In genomic region chr7:110982053-110982705, GRCm38 (mm10) we compare ENCODE assay signal across 8 mouse cellular contexts. TPM values are rescaled to one million over a fixed set of nuclear protein-coding genes. Genes with fewer than 3 reads are reported as not detected.
DNase-seq lines count a peak whose midpoint lies in the region; ATAC-seq and TF ChIP-seq lines count a peak whose summit lies in the region.

Gene Mrvi1 (minus strand): TSS chr7:110982461.

- H3K9me3 ChIP-seq in hindbrain, embryonic 16.5 days (ENCODE audit: control insufficient read depth, low read length) = no peaks in the 10 kb centered on the region

- H3K27me3 ChIP-seq in hindbrain, embryonic 16.5 days (replicated peaks; ENCODE audit: control insufficient read depth, insufficient read depth, low read length) = no peaks in the 10 kb centered on the region

- H3K36me3 ChIP-seq in hindbrain, embryonic 16.5 days (ENCODE audit: control insufficient read depth, insufficient read depth, low read length) = no peaks in the 10 kb centered on the region

- H3K4me3 ChIP-seq in layer of hippocampus, adult 2 months = no peak within 1 kb of the TSS
- H3K4me3 ChIP-seq in hindbrain, embryonic 16.5 days (ENCODE audit: low read length) = no peak within 1 kb of the TSS

- 58% methylated on average over 7 of the region's 7 CpGs for WGBS in hindbrain, embryonic 16.5 days

- H3K27ac ChIP-seq in layer of hippocampus, adult 2 months = 0 out of 2 replicates have a peak within 1 kb of the TSS, but pooled peaks have one; percentile 14
- H3K27ac ChIP-seq in hindbrain, embryonic 16.5 days (ENCODE audit: low read depth, low read length) = peak within 1 kb of the TSS; percentile 40; the same call in 1 of the 2 replicates

- no peak for DNase-seq in layer of hippocampus, adult 2 months (ENCODE audit: low spot score in 2 of 2)
- DNase-seq in layer of hippocampus, adult 18-20 months (ENCODE audit: low spot score in 2 of 2) = no peak
- DNase-seq in gastrocnemius, adult 8-10 months (ENCODE audit: low spot score in 2 of 2) = peak; percentile 17 to 46
- DNase-seq in liver = peak; percentile 59
- peak; percentile 61 for DNase-seq in ovary, adult 18-20 months (ENCODE audit: low spot score)
- no peak for DNase-seq in frontal cortex, postnatal 36 days (ENCODE audit: low spot score in 2 of 2)
- DNase-seq in cerebellum, adult 9-11 months = no peak

- ATAC-seq in hindbrain, embryonic 16.5 days = no peak

- H3K9ac ChIP-seq in hindbrain, embryonic 16.5 days (ENCODE audit: low read depth, low read length) = no peak within 1 kb of the TSS

- no peak for TF ChIP-seq CTCF in layer of hippocampus, adult 2 months (conservative IDR thresholded peaks at IDR 0.05)

- peaks cover 4% of the 10 kb centered on the region; the same call in 1 of the 2 replicates for H3K4me1 ChIP-seq in hindbrain, embryonic 16.5 days (ENCODE audit: control insufficient read depth, insufficient read depth, low read depth, low read length)

- no peak within 1 kb of the TSS for H3K4me2 ChIP-seq in hindbrain, embryonic 16.5 days (ENCODE audit: low read length)

RNA-seq across cellular contexts. Expression of gene Mrvi1, which starts in this region (rescaled TPM):
- total RNA-seq in layer of hippocampus, adult 2 months (2021) = 1 to 10 TPM; 1.4 to 2.7 TPM
- total RNA-seq in layer of hippocampus, adult 18-20 months (2021) = 1 to 10 TPM; 1.1 to 1.7 TPM
- total RNA-seq in gastrocnemius, adult 8-10 months (2022) = 1 to 10 TPM; 4.0 to 5.6 (median 4.2) TPM
- polyA plus RNA-seq in hindbrain, embryonic 16.5 days (2015; fragmentation: Nextera tagmentation; extraction: Ambion mirVana) = 1.0 and 1.3 TPM in 2 replicates

Comparison
In these comparisons a context has a peak if more than half of its experiments do, and no peak if none do; other contexts are left out.
1. DNase-seq: peak in gastrocnemius, adult 8-10 months (2 of 2), liver (single experiment) and ovary, adult 18-20 months (single experiment); none in layer of hippocampus, adult 2 months (0 of 2), layer of hippocampus, adult 18-20 months (0 of 2), frontal cortex, postnatal 36 days (0 of 2) and cerebellum, adult 9-11 months (single experiment).